Mouse (Mus musculus): ENCODE results near the gene Slc1a5. TPM values are rescaled to one million over a fixed set of nuclear protein-coding genes. Genes with fewer than 3 reads are reported as not detected.

The Slc1a5 gene
- total and polyA plus RNA-seq, 3 experiments = 144 to 291 (median 220) TPM

- DNase-seq = no peak
These were observed 65.6 kb downstream of the Slc1a5 start for GRCm38 (mm10) chr7:16846775-16847174.

- DNase-seq = no peak
These were observed 66.4 kb downstream of the Slc1a5 start for GRCm38 (mm10) chr7:16847507-16847906.

Other genes with a start within 250 kb of the Slc1a5 start
- 10 to 100 TPM; 62.2 to 64.8 TPM for gene Arhgap35, start 166.3 kb upstream of the Slc1a5 start, total RNA-seq (2021)
- gene Arhgap35, start 166.3 kb upstream of the Slc1a5 start, polyA plus RNA-seq (2012; rRNA removed) = 21.6 and 26.2 TPM in 2 replicates
- not detected for gene Ceacam15, start 105.6 kb upstream of the Slc1a5 start, total RNA-seq (2021)
- gene Ceacam15, start 105.6 kb upstream of the Slc1a5 start, polyA plus RNA-seq (2012; rRNA removed) = not detected in 2 replicates
- gene Ceacam9, start 59.4 kb upstream of the Slc1a5 start, total RNA-seq (2021) = not detected
- gene Ceacam9, start 59.4 kb upstream of the Slc1a5 start, polyA plus RNA-seq (2012; rRNA removed) = not detected in 2 replicates
- gene Ap2s1, start 42.9 kb upstream of the Slc1a5 start, total RNA-seq (2021) = 100 to 1,000 TPM; 138 to 139 TPM
- gene Ap2s1, start 42.9 kb upstream of the Slc1a5 start, polyA plus RNA-seq (2012; rRNA removed) = 331 and 352 TPM in 2 replicates
- 10 to 100 TPM; 58.9 to 64.1 TPM for gene Strn4, start 34.5 kb downstream of the Slc1a5 start, total RNA-seq (2021)
- 121 and 138 TPM in 2 replicates for gene Strn4, start 34.5 kb downstream of the Slc1a5 start, polyA plus RNA-seq (2012; rRNA removed)
- 10 to 100 TPM; 23.9 to 29.5 TPM for gene Fkrp, start 35.4 kb downstream of the Slc1a5 start, total RNA-seq (2021)
- gene Fkrp, start 35.4 kb downstream of the Slc1a5 start, polyA plus RNA-seq (2012; rRNA removed) = 46.3 and 49.6 TPM in 2 replicates
- gene Prkd2, start 61.6 kb downstream of the Slc1a5 start, total RNA-seq (2021) = 10 to 100 TPM; 16.0 to 18.4 TPM
- gene Prkd2, start 61.6 kb downstream of the Slc1a5 start, polyA plus RNA-seq (2012; rRNA removed) = 39.2 and 47.2 TPM in 2 replicates
- 1 to 10 TPM; 2.5 to 5.3 TPM for gene Dact3, start 94.0 kb downstream of the Slc1a5 start, total RNA-seq (2021)
- gene Dact3, start 94.0 kb downstream of the Slc1a5 start, polyA plus RNA-seq (2012; rRNA removed) = 16.2 and 22.1 TPM in 2 replicates
- under 1 TPM; 0.43 to 0.69 TPM for gene Gng8, start 110.4 kb downstream of the Slc1a5 start, total RNA-seq (2021)
- gene Gng8, start 110.4 kb downstream of the Slc1a5 start, polyA plus RNA-seq (2012; rRNA removed) = 1.0 and 1.7 TPM in 2 replicates
- gene Ptgir, start 125.2 kb downstream of the Slc1a5 start, total RNA-seq (2021) = 1 to 10 TPM in 1 of 2 experiments, under 1 TPM in 1; 0.98 to 3.8 TPM
- 4.0 and 4.8 TPM in 2 replicates for gene Ptgir, start 125.2 kb downstream of the Slc1a5 start, polyA plus RNA-seq (2012; rRNA removed)
- 100 to 1,000 TPM; 254 to 261 TPM for gene Calm3, start 142.8 kb downstream of the Slc1a5 start, total RNA-seq (2021)
- gene Calm3, start 142.8 kb downstream of the Slc1a5 start, polyA plus RNA-seq (2012; rRNA removed) = 402 and 408 TPM in 2 replicates
- gene Pnmal2, start 163.3 kb downstream of the Slc1a5 start, total RNA-seq (2021) = 10 to 100 TPM; 19.7 to 47.9 TPM
- gene Pnmal2, start 163.3 kb downstream of the Slc1a5 start, polyA plus RNA-seq (2012; rRNA removed) = 9.9 and 10.9 TPM in 2 replicates
- gene Pnmal1, start 178.3 kb downstream of the Slc1a5 start, total RNA-seq (2021) = 1 to 10 TPM; 2.6 to 7.2 TPM
- 0.45 and 0.57 TPM in 2 replicates for gene Pnmal1, start 178.3 kb downstream of the Slc1a5 start, polyA plus RNA-seq (2012; rRNA removed)
- 1 to 10 TPM; 1.1 to 1.6 TPM for gene Gm42372, start 201.7 kb downstream of the Slc1a5 start, total RNA-seq (2021)
- 0.13 and 0.33 TPM in 2 replicates for gene Gm42372, start 201.7 kb downstream of the Slc1a5 start, polyA plus RNA-seq (2012; rRNA removed)
- 10 to 100 TPM; 13.6 to 28.9 TPM for gene Ccdc8, start 211.4 kb downstream of the Slc1a5 start, total RNA-seq (2021)
- 7.3 and 7.5 TPM in 2 replicates for gene Ccdc8, start 211.4 kb downstream of the Slc1a5 start, polyA plus RNA-seq (2012; rRNA removed)
- 10 to 100 TPM; 82.2 to 86.0 TPM for gene Ppp5c, start 246.6 kb downstream of the Slc1a5 start, total RNA-seq (2021)
- 164 and 179 TPM in 2 replicates for gene Ppp5c, start 246.6 kb downstream of the Slc1a5 start, polyA plus RNA-seq (2012; rRNA removed)

Measured in adrenal gland, adult 2 months (tissue).